9 mouse cellular contexts compared by ENCODE assay signal in genomic region chr5:37336485-37337105, GRCm38 (mm10). TPM values are rescaled to one million over a fixed set of nuclear protein-coding genes. Genes with fewer than 3 reads are reported as not detected.
DNase-seq lines count a peak whose midpoint lies in the region; ATAC-seq and TF ChIP-seq lines count a peak whose summit lies in the region.
"Had no signal": no experiment of that assay in that cellular context is flagged by ENCODE, and none has a peak within 500 bp of the region (broad histone marks: within the 10 kb centered on the region; RNA-seq: fewer than 3 reads in every experiment).

Evc (minus strand) TSS chr5:37336894.

- ATAC-seq in heart, embryonic 13.5 days (ENCODE audit: extremely low read depth, insufficient number of reproducible peaks, low FRiP score, low TSS enrichment) = no peak
- ATAC-seq in kidney, embryonic 16.5 days (ENCODE audit: low FRiP score, low TSS enrichment) = peak; percentile 69
- ATAC-seq in liver, postnatal 0 days = no peak
- no peak for ATAC-seq in megakaryocyte-erythroid progenitor cell, adult 5-6 weeks (replicated peaks; ENCODE audit: low FRiP score, low TSS enrichment, poor library complexity, severe bottlenecking)

- H3K9ac ChIP-seq in heart, embryonic 13.5 days = peak within 1 kb of the TSS; percentile 85
- H3K9ac ChIP-seq in kidney, embryonic 16.5 days (replicated peaks; ENCODE audit: low read length) = peak within 1 kb of the TSS; percentile 80
- H3K9ac ChIP-seq in liver, postnatal 0 days (replicated peaks) = peak within 1 kb of the TSS; percentile 48

- peaks cover 10% of the 10 kb centered on the region for H3K4me1 ChIP-seq in embryonic fibroblast, embryonic 13.5 days (ENCODE audit: control insufficient read depth, insufficient read depth, low read length)
- peaks cover 42% of the 10 kb centered on the region for H3K4me1 ChIP-seq in heart, embryonic 13.5 days
- peaks cover 42% of the 10 kb centered on the region for H3K4me1 ChIP-seq in kidney, embryonic 16.5 days (ENCODE audit: insufficient read depth, low read length)
- peaks cover 7% of the 10 kb centered on the region; the same call in 1 of the 2 replicates for H3K4me1 ChIP-seq in liver, postnatal 0 days (ENCODE audit: insufficient read depth)

- peaks cover 16% of the 10 kb centered on the region for H3K27me3 ChIP-seq in heart, embryonic 13.5 days (replicated peaks)
- no peaks in the 10 kb centered on the region for H3K27me3 ChIP-seq in kidney, embryonic 16.5 days (ENCODE audit: insufficient read depth, low read length)
- peaks cover 19% of the 10 kb centered on the region for H3K27me3 ChIP-seq in liver, postnatal 0 days (ENCODE audit: insufficient read depth, low read length)

- peaks cover 5% of the 10 kb centered on the region; the same call in 1 of the 2 replicates for H3K36me3 ChIP-seq in heart, embryonic 13.5 days
- H3K36me3 ChIP-seq in kidney, embryonic 16.5 days (ENCODE audit: insufficient read depth, low read length) = no peaks in the 10 kb centered on the region
- no peaks in the 10 kb centered on the region for H3K36me3 ChIP-seq in liver, postnatal 0 days (replicated peaks; ENCODE audit: insufficient read depth, low read length)

- H3K4me3 ChIP-seq in embryonic fibroblast, embryonic 13.5 days (ENCODE audit: insufficient read depth, low read length) = peak within 1 kb of the TSS; percentile 54
- H3K4me3 ChIP-seq in heart, embryonic 13.5 days = peak within 1 kb of the TSS; percentile 72
- peak within 1 kb of the TSS; percentile 69 for H3K4me3 ChIP-seq in kidney, embryonic 16.5 days (ENCODE audit: low read length)
- peak within 1 kb of the TSS; percentile 47 for H3K4me3 ChIP-seq in liver, postnatal 0 days (ENCODE audit: low read depth, low read length)

- under 1% methylated on average over 47 of the region's 48 CpGs for WGBS in heart, embryonic 13.5 days
- 0% methylated on average over 45 of the region's 48 CpGs for WGBS in kidney, embryonic 16.5 days
- 2% methylated on average over 48 of the region's 48 CpGs for WGBS in liver, postnatal 0 days (ENCODE audit: insufficient replicate concordance)

- H3K4me2 ChIP-seq in heart, embryonic 13.5 days = peak within 1 kb of the TSS; percentile 87
- H3K4me2 ChIP-seq in kidney, embryonic 16.5 days (replicated peaks; ENCODE audit: low read depth, low read length) = peak within 1 kb of the TSS; percentile 83
- H3K4me2 ChIP-seq in liver, postnatal 0 days (ENCODE audit: low read depth, low read length) = peak within 1 kb of the TSS; percentile 72

- peak; percentile 72 for TF ChIP-seq POLR2A in embryonic fibroblast, embryonic 13.5 days (IDR thresholded peaks at IDR 0.05; ENCODE audit: low read depth, low read length)

- TF ChIP-seq EP300 in liver, postnatal 0 days (IDR thresholded peaks at IDR 0.05; ENCODE audit: low read depth) = no peak

- H3K9me3 ChIP-seq in heart, embryonic 13.5 days = no peaks in the 10 kb centered on the region
- no peaks in the 10 kb centered on the region for H3K9me3 ChIP-seq in kidney, embryonic 16.5 days (ENCODE audit: low read length)
- H3K9me3 ChIP-seq in liver, postnatal 0 days (ENCODE audit: low read length) = no peaks in the 10 kb centered on the region

- TF ChIP-seq CTCF in embryonic fibroblast, embryonic 13.5 days (IDR thresholded peaks at IDR 0.05; ENCODE audit: borderline replicate concordance, insufficient read depth, low read length) = no peak
- TF ChIP-seq CTCF in liver, postnatal 0 days (IDR thresholded peaks at IDR 0.05; ENCODE audit: low read depth) = no peak

- DNase-seq in urinary bladder, adult 18-20 months (ENCODE audit: low spot score in 2 of 2) = peak; percentile 58 to 59
- no peak for DNase-seq in urinary bladder, postnatal 10 days (ENCODE audit: low spot score)
- peak; percentile 38 for DNase-seq in liver, postnatal 0 days
- DNase-seq in ovary, postnatal 10 days (ENCODE audit: low spot score) = peak; percentile 60

- H3K27ac ChIP-seq in embryonic fibroblast, embryonic 13.5 days (ENCODE audit: insufficient read depth, low read length) = 0 out of 2 replicates have a peak within 1 kb of the TSS, but pooled peaks have one; percentile 91
- H3K27ac ChIP-seq in heart, embryonic 13.5 days (replicated peaks) = peak within 1 kb of the TSS; percentile 71; the same call in 1 of the 2 replicates
- H3K27ac ChIP-seq in kidney, embryonic 16.5 days (ENCODE audit: low read length) = peak within 1 kb of the TSS; percentile 30; the same call in 1 of the 2 replicates
- H3K27ac ChIP-seq in liver, postnatal 0 days (ENCODE audit: low read depth) = no peak within 1 kb of the TSS

RNA-seq across cellular contexts. Expression of gene Evc, which starts in this region (rescaled TPM):
- 25.2 and 38.8 TPM in 2 replicates for polyA plus RNA-seq in embryonic fibroblast, embryonic 13.5 days (2011; ENCODE audit: insufficient read length, low read depth, missing spikeins)
- polyA plus RNA-seq in heart, embryonic 13.5 days (2015; fragmentation: Nextera tagmentation; extraction: Ambion mirVana) = 5.0 and 5.4 TPM in 2 replicates
- 25.6 and 26.8 TPM in 2 replicates for polyA plus RNA-seq in kidney, embryonic 16.5 days (2015; fragmentation: Nextera tagmentation; extraction: Ambion mirVana)
- 0.47 and 0.65 TPM in 2 replicates for polyA plus RNA-seq in liver, postnatal 0 days (2015; fragmentation: Nextera tagmentation; extraction: Ambion mirVana)
- not detected in 2 replicates for total RNA-seq in megakaryocyte-erythroid progenitor cell, adult 5-6 weeks (2014; fragmentation: Nextera tagmentation)
- total RNA-seq in megakaryocyte-erythroid progenitor cell, adult 5-6 weeks (2017) = 0.11 TPM in 1 of 2 replicates, not detected in the other
- total RNA-seq: neutrophil, adult 5-6 weeks had no signal

Comparison
In these comparisons a context has a peak if more than half of its experiments do, and no peak if none do; other contexts are left out.
1. Peak in DNase-seq, H3K4me3 ChIP-seq, H3K9ac ChIP-seq and H3K4me2 ChIP-seq in liver, postnatal 0 days; RNA of the gene not detected or under 1 TPM.